Mouse (Mus musculus) megakaryocyte, embryonic 14.5 days (primary cell): ENCODE results near the gene Lrp8. TPM values are rescaled to one million over a fixed set of nuclear protein-coding genes. Genes with fewer than 3 reads are reported as not detected.
A peak's percentile ranks its signal among the peaks of the same experiment; 100 is the strongest.

Source experiments
- H3K27me3 ChIP-seq: replicated peaks from 2 replicates; pipeline ENCODE3; 2012; ENCODE audit warnings: inconsistent platforms
- H3K36me3 ChIP-seq: replicated peaks from 2 replicates; pipeline ENCODE3; 2012; ENCODE audit warnings: low read length, inconsistent platforms, mixed read lengths
- H3K4me1 ChIP-seq: 2 replicates; pipeline ENCODE4 v1.6.1; 2012; ENCODE audit warnings: inconsistent platforms
- H3K4me3 ChIP-seq: replicated peaks from 2 replicates; pipeline ENCODE3; 2012; ENCODE audit warnings: moderate library complexity, mild to moderate bottlenecking, inconsistent platforms
- H3K9me3 ChIP-seq: 2 replicates; pipeline ENCODE4 v1.6.1; 2012; ENCODE audit warnings: inconsistent platforms
- FLI1 ChIP-seq: IDR thresholded peaks from 2 replicates; pipeline ENCODE4 v1.6.1; 2012; ENCODE audit warnings: low read length, inconsistent platforms, mixed read lengths
- GATA1 ChIP-seq: IDR thresholded peaks from 3 replicates; pipeline ENCODE4 v1.6.1; 2012; ENCODE audit warnings: mixed read lengths, low read length, inconsistent platforms, borderline replicate concordance
- polyA plus RNA-seq: library from polyadenylated mRNA; stranded (reverse); fragments of >175 nt; gene quantifications from 2 replicates; pipeline ENCODE4 v1.2.3, GENCODE M21; 2012; ENCODE audit warnings: low replicate concordance; ENCODE audit not compliant: insufficient read depth

Lrp8 gene
- polyA plus RNA-seq, 1 experiment, result 14.7 TPM

- Histone ChIP-seq H3K4me1 (peaks cover 35% of the 10 kb centered on the region), H3K9me3 (peaks cover 10% of the 10 kb centered on the region; the same call in 1 of the 2 replicates), H3K27me3 (peaks cover 13% of the 10 kb centered on the region), H3K36me3 (no peaks in the 10 kb centered on the region), H3K4me3 (no peak overlapping the region)
- TF ChIP-seq GATA1 (no peak), FLI1 (no peak)
Observed at GRCm38 (mm10) chr4:107775672-107776071, 26.4 kb upstream of the Lrp8 start.

GRCm38 (mm10) chr4:107776990-107777673 is 24.9 kb upstream of the Lrp8 start:
- TF ChIP-seq FLI1 (no peak), GATA1 (no peak)
- H3K4me1 ChIP-seq, result peaks cover 34% of the 10 kb centered on the region
- H3K4me3 ChIP-seq, result peak overlapping the region; percentile 38
- peaks cover 10% of the 10 kb centered on the region; the same call in 1 of the 2 replicates for H3K9me3 ChIP-seq
- no peaks in the 10 kb centered on the region for H3K36me3 ChIP-seq
- peaks cover 19% of the 10 kb centered on the region for H3K27me3 ChIP-seq

DNA sequence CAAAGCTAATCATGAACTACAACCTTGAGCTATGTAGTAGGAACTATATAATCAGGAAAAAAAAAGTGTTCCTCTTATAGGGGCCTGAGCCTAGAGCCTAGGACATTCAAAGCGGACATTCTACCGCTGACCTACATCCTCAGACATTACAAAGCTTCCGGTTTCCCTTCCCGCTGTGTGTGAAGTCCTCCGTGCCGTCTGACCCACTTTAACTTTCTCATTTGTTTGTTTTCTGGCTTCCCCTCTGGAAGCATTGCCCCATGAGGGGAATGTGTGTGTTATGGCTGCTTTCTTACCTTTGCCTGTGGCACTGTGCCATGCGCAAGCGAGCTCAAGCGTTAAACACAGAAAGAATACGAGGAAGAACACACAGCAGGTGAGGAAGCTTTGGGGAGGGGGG is 18.5 kb upstream of the Lrp8 start:
- no peak overlapping the region for H3K4me3 ChIP-seq
- H3K27me3 ChIP-seq, result peaks cover 21% of the 10 kb centered on the region
- no peaks in the 10 kb centered on the region for H3K9me3 ChIP-seq
- no peaks in the 10 kb centered on the region for H3K36me3 ChIP-seq
- H3K4me1 ChIP-seq, result peaks cover 20% of the 10 kb centered on the region
- TF ChIP-seq GATA1 (no peak), FLI1 (no peak)

DNA sequence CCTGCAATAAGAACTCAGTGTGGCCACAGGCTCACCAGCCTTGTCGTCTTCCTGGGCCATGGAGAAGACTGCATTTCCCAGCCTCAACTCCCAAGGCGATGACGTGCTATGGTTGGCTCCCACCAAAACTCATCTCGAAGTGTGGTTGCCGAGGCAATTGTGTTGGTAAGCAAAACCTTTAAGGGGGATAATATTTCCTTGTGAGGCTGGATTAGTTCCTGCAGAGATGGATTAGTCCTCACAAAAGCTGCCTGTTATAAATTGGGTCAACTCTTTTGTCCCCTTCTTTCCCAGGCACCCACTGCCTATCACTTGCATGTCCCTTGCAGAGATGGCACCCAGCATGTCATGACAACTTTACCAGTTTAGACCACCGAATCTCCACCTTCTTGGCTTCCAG is 13.2 kb upstream of the Lrp8 start:
- no peaks in the 10 kb centered on the region for H3K9me3 ChIP-seq
- TF ChIP-seq GATA1 (no peak), FLI1 (no peak)
- H3K36me3 ChIP-seq, result no peaks in the 10 kb centered on the region
- H3K27me3 ChIP-seq, result peaks cover 4% of the 10 kb centered on the region
- peaks cover 41% of the 10 kb centered on the region for H3K4me1 ChIP-seq
- H3K4me3 ChIP-seq, result no peak overlapping the region

DNA sequence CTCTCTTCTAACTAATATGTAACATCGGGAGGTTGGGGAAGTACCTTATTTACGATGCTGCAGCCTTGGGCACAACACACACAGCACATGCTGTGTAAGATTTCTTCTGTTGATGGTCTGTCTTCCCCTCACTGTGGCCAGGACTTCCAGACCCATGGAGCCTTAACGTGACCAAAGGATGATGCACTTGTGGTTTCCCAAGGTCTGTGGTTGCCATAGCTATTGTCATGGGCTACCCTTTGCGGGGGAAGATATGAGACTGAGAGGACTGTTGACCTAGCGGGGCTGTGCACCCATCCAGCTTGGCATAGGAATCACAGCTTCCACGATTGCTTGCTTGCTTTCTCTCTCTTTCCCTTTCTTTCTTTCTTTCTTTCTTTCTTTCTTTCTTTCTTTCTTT is 1.3 kb upstream of the Lrp8 start:
- Histone ChIP-seq H3K27me3 (no peaks in the 10 kb centered on the region), H3K4me1 (peaks cover 67% of the 10 kb centered on the region), H3K9me3 (no peaks in the 10 kb centered on the region), H3K4me3 (no peak overlapping the region), H3K36me3 (peaks cover 16% of the 10 kb centered on the region)
- TF ChIP-seq FLI1 (no peak), GATA1 (no peak)

- no peak for TF ChIP-seq FLI1
- no peak for TF ChIP-seq GATA1
- Histone ChIP-seq H3K4me3 (peak overlapping the region; percentile 96), H3K27me3 (no peaks in the 10 kb centered on the region), H3K9me3 (no peaks in the 10 kb centered on the region), H3K4me1 (peaks cover 67% of the 10 kb centered on the region), H3K36me3 (peaks cover 24% of the 10 kb centered on the region)
Observed at GRCm38 (mm10) chr4:107801366-107802184, 486 bp upstream of the Lrp8 start.

- H3K36me3 ChIP-seq, result peaks cover 35% of the 10 kb centered on the region
- TF ChIP-seq FLI1, result no peak
- no peak for TF ChIP-seq GATA1
- H3K9me3 ChIP-seq, result no peaks in the 10 kb centered on the region
- H3K4me1 ChIP-seq, result peaks cover 75% of the 10 kb centered on the region
- H3K4me3 ChIP-seq, result peak overlapping the region; percentile 96
- H3K27me3 ChIP-seq, result no peaks in the 10 kb centered on the region
Observed at GRCm38 (mm10) chr4:107802450-107803331, 630 bp downstream of the Lrp8 start.

DNA sequence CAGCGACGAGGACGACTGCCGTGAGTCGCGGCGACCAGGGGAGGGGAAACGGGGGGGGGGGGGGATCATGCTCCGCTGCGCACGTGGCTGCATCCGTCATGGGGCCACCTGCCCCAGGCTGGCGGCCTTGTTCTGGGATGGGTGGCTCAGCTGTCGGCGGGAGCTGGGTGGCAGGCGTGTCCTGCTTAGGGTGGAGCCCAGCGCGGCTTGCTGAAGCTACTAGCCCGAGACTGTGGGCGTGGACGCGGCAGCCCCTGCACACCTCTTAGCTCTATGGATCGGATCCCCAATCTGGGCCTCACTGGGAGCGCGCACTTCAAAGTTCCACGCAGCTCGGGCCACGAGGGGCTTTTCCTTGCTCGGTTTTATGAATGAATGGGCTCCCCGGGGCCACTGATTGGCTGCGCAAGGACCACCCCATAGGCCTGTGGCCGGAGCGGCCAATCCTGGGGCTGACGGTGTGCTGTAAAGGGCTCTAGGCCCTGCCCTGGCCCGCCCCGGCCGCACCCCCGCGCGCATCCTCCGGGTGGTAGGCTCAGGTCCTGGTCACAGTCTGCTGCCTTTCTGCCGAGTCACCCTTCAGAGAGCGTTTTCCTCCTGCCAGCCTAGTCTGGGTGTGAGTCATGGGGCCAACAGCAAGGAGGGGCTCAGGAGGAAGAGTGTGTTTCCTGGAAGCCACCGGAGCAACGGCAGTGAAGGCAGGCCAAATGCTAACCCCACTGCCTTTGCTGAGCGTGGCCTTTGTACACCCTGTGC is 1.5 kb downstream of the Lrp8 start:
- peaks cover 43% of the 10 kb centered on the region for H3K36me3 ChIP-seq
- H3K27me3 ChIP-seq, result no peaks in the 10 kb centered on the region
- H3K9me3 ChIP-seq, result no peaks in the 10 kb centered on the region
- peak overlapping the region; percentile 96 for H3K4me3 ChIP-seq
- no peak for TF ChIP-seq FLI1
- TF ChIP-seq GATA1, result no peak
- peaks cover 77% of the 10 kb centered on the region for H3K4me1 ChIP-seq

DNA sequence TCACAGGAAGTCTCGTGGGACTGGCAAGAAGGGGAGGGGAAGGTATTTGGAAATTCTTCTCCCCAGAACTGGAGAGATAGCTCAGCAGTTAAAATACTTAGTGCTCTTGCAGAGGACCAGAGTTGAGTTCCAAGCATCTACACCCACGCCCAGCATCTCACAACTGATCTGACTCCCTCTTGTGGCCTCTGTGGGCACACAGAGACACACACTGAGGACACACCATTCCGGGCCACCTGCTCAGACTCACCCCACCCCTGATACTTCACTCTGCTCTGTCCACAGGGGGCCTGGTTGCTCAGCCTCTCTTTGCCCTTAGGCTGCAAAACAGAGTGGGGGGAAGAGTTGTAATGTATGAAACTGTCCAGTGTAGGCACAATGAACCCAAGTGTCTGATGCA is 3.4 kb downstream of the Lrp8 start:
- Histone ChIP-seq H3K4me3 (peak overlapping the region; percentile 96), H3K27me3 (no peaks in the 10 kb centered on the region), H3K4me1 (peaks cover 90% of the 10 kb centered on the region), H3K9me3 (no peaks in the 10 kb centered on the region), H3K36me3 (peaks cover 61% of the 10 kb centered on the region)
- TF ChIP-seq FLI1 (no peak), GATA1 (no peak)
